Mouse (Mus musculus): ENCODE data around the gene Tapbpl. TPM values are rescaled to one million over a fixed set of nuclear protein-coding genes. Genes with fewer than 3 reads are reported as not detected.

The Tapbpl gene
- polyA plus RNA-seq, 1 experiment from 2014 or later: 18.2 TPM

DNA sequence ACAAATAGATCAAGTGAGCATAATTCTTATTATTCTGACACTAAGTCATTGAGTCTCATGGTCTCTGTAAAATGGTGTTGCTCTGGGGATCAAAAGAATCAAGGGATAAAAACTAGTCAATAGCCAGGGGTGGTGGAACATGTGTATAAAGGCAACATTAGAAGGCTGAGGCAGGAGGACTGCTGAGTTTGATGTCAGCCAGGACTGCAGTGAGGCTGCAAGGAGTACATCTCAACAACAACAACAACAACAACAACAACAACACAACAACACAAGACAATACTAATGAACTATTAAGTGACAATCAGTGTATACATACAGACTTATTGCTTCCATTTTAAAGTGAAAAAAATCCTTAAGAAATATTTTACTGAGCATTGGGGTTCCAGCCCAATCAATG lies 40.8 kb downstream of the Tapbpl start:
- ATAC-seq (no peak), DNase-seq (ENCODE audit: low read depth, low spot score) (no peak)
- CTCF ChIA-PET: no interaction called here
- POLR2A ChIA-PET: interaction anchor here (0.8 to 1.6 kb wide), 2 partner anchors 24 to 30 kb away, joined by 3 to 6 read pairs; partner anchors contain the start of gene Gapdh
- no peaks in the 10 kb centered on the region for H3K27me3 ChIP-seq
- no peak for TF ChIP-seq CTCF (IDR thresholded peaks at IDR 0.05)
- in situ Hi-C loops (cut with MboI; ENCODE audit: low pct_unique_long_range_greater_than_20kb): no loop called here

DNA sequence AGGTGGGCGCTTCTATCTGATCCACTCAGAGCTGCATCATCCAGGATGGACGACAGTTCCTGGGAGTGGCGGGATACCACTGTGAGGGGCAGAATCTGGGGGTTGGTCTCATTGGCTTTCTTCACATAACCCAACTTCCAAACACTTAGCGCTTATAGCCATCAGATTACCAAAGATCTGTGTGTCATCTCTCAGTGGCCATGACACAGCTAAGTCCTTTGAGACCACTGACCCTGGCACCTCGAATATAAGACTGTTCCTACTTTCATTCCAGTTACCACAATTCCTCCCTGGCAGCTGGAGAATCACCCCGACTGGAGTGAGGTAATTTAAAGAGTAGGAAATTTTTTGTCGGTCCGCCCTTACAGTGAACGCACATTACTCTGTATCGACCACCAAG lies 45.5 kb downstream of the Tapbpl start:
- ATAC-seq (no peak), DNase-seq (ENCODE audit: low read depth, low spot score) (no peak)
- TF ChIP-seq CTCF (IDR thresholded peaks at IDR 0.05): no peak
- ChIA-PET POLR2A (interaction anchor here (1.6 kb wide), 1 partner anchor 12 kb away, joined by 5 read pairs; no protein-coding TSS in a partner anchor), CTCF (interaction anchor here (1.3 to 1.5 kb wide), 2 partner anchors 18 to 32 kb away, joined by 3 to 4 read pairs; no protein-coding TSS in a partner anchor)
- in situ Hi-C loops (cut with MboI; ENCODE audit: low pct_unique_long_range_greater_than_20kb): no loop called here
- no peaks in the 10 kb centered on the region for H3K27me3 ChIP-seq

DNA sequence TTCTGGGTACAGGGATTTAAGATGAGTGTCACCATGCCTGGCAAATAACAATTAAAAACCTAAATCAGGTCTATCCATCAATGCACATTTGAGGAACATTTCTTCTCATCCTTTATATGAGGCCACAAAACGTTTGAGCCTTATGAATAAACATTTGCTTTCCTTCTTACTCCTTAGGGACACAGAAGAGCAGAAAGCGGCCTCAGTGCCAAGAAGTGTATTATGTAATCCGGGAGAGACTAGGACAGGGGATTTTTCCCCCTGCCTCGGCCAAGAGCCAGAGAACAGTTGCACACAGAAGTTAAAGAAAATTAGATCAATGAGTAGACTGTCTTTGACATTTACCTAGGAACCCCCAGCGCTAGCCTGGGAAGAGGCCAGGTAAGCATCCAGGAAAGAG lies 49.5 kb downstream of the Tapbpl start:
- ATAC-seq (no peak), DNase-seq (ENCODE audit: low read depth, low spot score) (no peak)
- in situ Hi-C loops (cut with MboI; ENCODE audit: low pct_unique_long_range_greater_than_20kb): no loop called here
- ChIA-PET CTCF (no interaction called here), POLR2A (no interaction called here)
- TF ChIP-seq CTCF (IDR thresholded peaks at IDR 0.05): no peak
- H3K27me3 ChIP-seq: no peaks in the 10 kb centered on the region

DNA sequence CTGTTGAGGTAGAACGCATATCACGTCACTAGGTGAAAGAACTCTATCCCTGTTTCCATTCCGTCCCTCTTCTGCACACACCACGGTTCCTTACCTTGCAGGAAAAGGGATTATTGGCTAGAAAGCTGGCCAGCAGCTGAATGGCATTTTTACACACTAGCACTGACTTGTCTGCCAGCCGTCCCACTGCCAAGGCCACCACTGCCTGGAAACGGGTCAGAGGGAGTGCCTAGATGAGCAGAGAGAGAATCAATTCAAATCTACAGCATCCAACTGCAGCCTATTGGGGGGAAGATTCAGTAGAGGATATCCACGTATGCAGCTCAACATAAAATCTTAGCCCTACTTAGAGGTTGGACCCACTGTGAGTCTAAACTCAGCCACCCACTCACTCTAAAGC lies 52.1 kb downstream of the Tapbpl start:
- DNase-seq (ENCODE audit: low read depth, low spot score): no peak
- ATAC-seq: no peak
- no peak for TF ChIP-seq CTCF (IDR thresholded peaks at IDR 0.05)
- no peaks in the 10 kb centered on the region for H3K27me3 ChIP-seq
- ChIA-PET CTCF (no interaction called here), POLR2A (no interaction called here)
- in situ Hi-C loops (cut with MboI; ENCODE audit: low pct_unique_long_range_greater_than_20kb): no loop called here

DNA sequence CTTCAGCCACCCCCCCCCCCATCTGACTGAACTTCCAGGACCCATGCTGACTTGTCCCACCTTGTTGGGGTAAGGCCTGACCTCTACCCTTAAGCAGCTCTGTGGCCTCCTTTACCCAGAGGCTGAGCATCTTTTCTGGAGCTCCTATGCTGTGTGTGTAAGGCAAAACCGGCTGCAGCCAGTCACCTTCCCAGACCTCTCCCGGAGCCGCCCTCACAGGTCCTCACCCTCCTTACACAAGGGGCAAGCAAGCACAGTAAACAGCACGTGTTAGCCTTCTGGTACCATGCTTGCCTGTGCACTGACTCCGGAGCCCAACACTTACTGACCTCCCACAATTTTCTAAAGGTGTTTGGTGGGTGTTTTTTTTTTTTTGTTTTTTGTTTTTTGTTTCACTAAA lies 56.2 kb downstream of the Tapbpl start:
- no peak for DNase-seq (ENCODE audit: low read depth, low spot score)
- TF ChIP-seq CTCF (IDR thresholded peaks at IDR 0.05): no peak
- ChIA-PET CTCF (no interaction called here), POLR2A (interaction anchor here (1.2 kb wide), 1 partner anchor 11 kb away, joined by 5 read pairs; no protein-coding TSS in a partner anchor)
- in situ Hi-C loops (cut with MboI; ENCODE audit: low pct_unique_long_range_greater_than_20kb): no loop called here
- no peak for ATAC-seq
- H3K27me3 ChIP-seq: no peaks in the 10 kb centered on the region

Other genes with a start within 250 kb of the Tapbpl start
- 12.9 TPM for gene Pianp, start 235.2 kb downstream of the Tapbpl start, polyA plus RNA-seq (2021)
- gene Zfp384, start 222.7 kb downstream of the Tapbpl start, polyA plus RNA-seq (2021): 53.0 TPM
- gene Ing4, start 192.1 kb downstream of the Tapbpl start, polyA plus RNA-seq (2021): 77.6 TPM
- 9.7 TPM for gene Acrbp, start 182.2 kb downstream of the Tapbpl start, polyA plus RNA-seq (2021)
- gene Lpar5, start 163.9 kb downstream of the Tapbpl start, polyA plus RNA-seq (2021): not detected
- gene Chd4, start 135.9 kb downstream of the Tapbpl start, polyA plus RNA-seq (2021): 198 TPM
- gene Nop2, start 100.0 kb downstream of the Tapbpl start, polyA plus RNA-seq (2021): 65.0 TPM
- 6.2 TPM for gene Iffo1, start 86.6 kb downstream of the Tapbpl start, polyA plus RNA-seq (2021)
- gene Gapdh, start 65.4 kb downstream of the Tapbpl start, polyA plus RNA-seq (2021): 889 TPM
- 73.8 TPM for gene Ncapd2, start 40.2 kb downstream of the Tapbpl start, polyA plus RNA-seq (2021)
- 175 TPM for gene Mrpl51, start 40.1 kb downstream of the Tapbpl start, polyA plus RNA-seq (2021)
- gene Vamp1, start 16.3 kb downstream of the Tapbpl start, polyA plus RNA-seq (2021): 7.5 TPM
- gene Cd27, start 5.2 kb upstream of the Tapbpl start, polyA plus RNA-seq (2021): 0.33 TPM
- not detected for gene Tuba3a, start 54.2 kb upstream of the Tapbpl start, polyA plus RNA-seq (2021)
- 164 TPM for gene Ltbr, start 82.0 kb upstream of the Tapbpl start, polyA plus RNA-seq (2021)
- 1.8 TPM for gene Scnn1a, start 88.8 kb upstream of the Tapbpl start, polyA plus RNA-seq (2021)
- gene Tnfrsf1a, start 117.5 kb upstream of the Tapbpl start, polyA plus RNA-seq (2021): 190 TPM
- 0.49 TPM for gene Plekhg6, start 148.9 kb upstream of the Tapbpl start, polyA plus RNA-seq (2021)